Mouse (Mus musculus): Measurements from ENCODE around the gene Arhgap45. TPM values are rescaled to one million over a fixed set of nuclear protein-coding genes. Genes with fewer than 3 reads are reported as not detected.
"Not testable (repeated sequence)": the region's sequence is repeated elsewhere in the genome, so short reads cannot be mapped to it uniquely, and the experiment has no call there.

Gene Arhgap45
- total RNA-seq, 2 experiments from 2014 or later = 1.7 to 1.9 TPM

- no peak for DNase-seq
- intact Hi-C loops (cut with DNase I; ENCODE audit: low total_unique reads) = no loop called here
These were observed 9.0 kb downstream of the Arhgap45 start for GRCm38 (mm10) chr10:80025463-80025862.

GRCm38 (mm10) chr10:80025889-80026288 is 9.4 kb downstream of the Arhgap45 start:
- DNase-seq = no peak
- intact Hi-C loops (cut with DNase I; ENCODE audit: low total_unique reads) = no loop called here

- intact Hi-C loops (cut with DNase I; ENCODE audit: low total_unique reads) = no loop called here
- DNase-seq = no peak
These were observed 11.4 kb downstream of the Arhgap45 start for GRCm38 (mm10) chr10:80027681-80028520.

- intact Hi-C loops (cut with DNase I; ENCODE audit: low total_unique reads) = no loop called here
- no peak for DNase-seq
These were observed 12.0 kb downstream of the Arhgap45 start for GRCm38 (mm10) chr10:80028521-80028846.

- intact Hi-C loops (cut with DNase I; ENCODE audit: low total_unique reads) = no loop called here
- DNase-seq = no peak
These were observed 13.7 kb downstream of the Arhgap45 start for GRCm38 (mm10) chr10:80030191-80030590.

GRCm38 (mm10) chr10:80030736-80031135 is 14.3 kb downstream of the Arhgap45 start:
- no peak for DNase-seq
- intact Hi-C loops (cut with DNase I; ENCODE audit: low total_unique reads) = no loop called here

- intact Hi-C loops (cut with DNase I; ENCODE audit: low total_unique reads) = no loop called here
- DNase-seq = no peak
These were observed 16.5 kb downstream of the Arhgap45 start for GRCm38 (mm10) chr10:80032799-80033480.

GRCm38 (mm10) chr10:80033511-80034391 is 17.3 kb downstream of the Arhgap45 start:
- no peak for DNase-seq
- intact Hi-C loops (cut with DNase I; ENCODE audit: low total_unique reads) = no loop called here

GRCm38 (mm10) chr10:80035148-80035547 is 18.7 kb downstream of the Arhgap45 start:
- no peak for DNase-seq
- intact Hi-C loops (cut with DNase I; ENCODE audit: low total_unique reads) = loop anchor here (5.0 kb wide), 1 partner anchor 43 kb away; no protein-coding TSS in a partner anchor

GRCm38 (mm10) chr10:80035686-80036085 is 19.2 kb downstream of the Arhgap45 start:
- no peak for DNase-seq
- intact Hi-C loops (cut with DNase I; ENCODE audit: low total_unique reads) = loop anchor here (5.0 kb wide), 1 partner anchor 43 kb away; no protein-coding TSS in a partner anchor

GRCm38 (mm10) chr10:80036832-80037231 is 20.4 kb downstream of the Arhgap45 start:
- intact Hi-C loops (cut with DNase I; ENCODE audit: low total_unique reads) = loop anchor here (5.0 kb wide), 1 partner anchor 45 kb away; no protein-coding TSS in a partner anchor
- no peak for DNase-seq

- intact Hi-C loops (cut with DNase I; ENCODE audit: low total_unique reads) = loop anchor here (5.0 kb wide), 1 partner anchor 47 kb away; no protein-coding TSS in a partner anchor
- DNase-seq = peak; percentile 96
These were observed 23.1 kb downstream of the Arhgap45 start, which contains the start of gene Polr2e for GRCm38 (mm10) chr10:80039559-80039979. TSS of gene Polr2e (minus strand) at chr10:80039795.

GRCm38 (mm10) chr10:80041409-80042060 is 25.1 kb downstream of the Arhgap45 start:
- intact Hi-C loops (cut with DNase I; ENCODE audit: low total_unique reads) = loop anchor here (5.0 kb wide), 1 partner anchor 71 kb away; no protein-coding TSS in a partner anchor
- DNase-seq = not testable (repeated sequence)

- intact Hi-C loops (cut with DNase I; ENCODE audit: low total_unique reads) = loop anchor here (5.0 kb wide), 1 partner anchor 68 kb away; no protein-coding TSS in a partner anchor
- no peak for DNase-seq
These were observed 27.6 kb downstream of the Arhgap45 start for GRCm38 (mm10) chr10:80044087-80044486.

- intact Hi-C loops (cut with DNase I; ENCODE audit: low total_unique reads); DNase-seq: not testable (repeated sequence)
These were observed 28.9 kb downstream of the Arhgap45 start for GRCm38 (mm10) chr10:80045364-80045763.

- DNase-seq = no peak
- intact Hi-C loops (cut with DNase I; ENCODE audit: low total_unique reads) = no loop called here
These were observed 29.3 kb downstream of the Arhgap45 start for GRCm38 (mm10) chr10:80045766-80046165.

GRCm38 (mm10) chr10:80047041-80047565 is 30.6 kb downstream of the Arhgap45 start, which contains the start of gene Gpx4:
TSS of gene Gpx4 (plus strand) at chr10:80047166.
- intact Hi-C loops (cut with DNase I; ENCODE audit: low total_unique reads) = no loop called here
- DNase-seq = no peak

GRCm38 (mm10) chr10:80048396-80048795 is 31.9 kb downstream of the Arhgap45 start:
- no peak for DNase-seq
- intact Hi-C loops (cut with DNase I; ENCODE audit: low total_unique reads) = no loop called here

GRCm38 (mm10) chr10:80048834-80049233 is 32.4 kb downstream of the Arhgap45 start:
- DNase-seq = no peak

More at GRCm38 (mm10) chr10:80048834-80049233, 32.4 kb downstream of the Arhgap45 start:
- intact Hi-C loops (cut with DNase I; ENCODE audit: low total_unique reads) = no loop called here
